Mouse (Mus musculus) hindbrain, embryonic 15.5 days (tissue): Measurements from ENCODE around the gene Ncoa1. TPM values are rescaled to one million over a fixed set of nuclear protein-coding genes. Genes with fewer than 3 reads are reported as not detected.

Experiments
- ATAC-seq: fragments of 200-750 bp; cut with Nextera tagmentation; 2 replicates; pipeline ENCODE4 v1.8.0; 2017; ENCODE audit warnings: low read depth, moderate number of reproducible peaks, moderate TSS enrichment; ENCODE audit not compliant: low FRiP score
- H3K27ac ChIP-seq: fragments of 300-500 bp; sonication (generic); replicated peaks from 2 replicates; pipeline ENCODE4 v1.5.1; 2015; ENCODE audit warnings: mild to moderate bottlenecking, inconsistent platforms
- H3K27me3 ChIP-seq: fragments of 300-500 bp; sonication (generic); 2 replicates; pipeline ENCODE4 v1.6.1; 2015; ENCODE audit warnings: control low read depth, inconsistent platforms
- H3K36me3 ChIP-seq: fragments of 300-500 bp; sonication (generic); 2 replicates; pipeline ENCODE4 v1.6.1; 2015; ENCODE audit warnings: control low read depth, inconsistent platforms
- H3K4me1 ChIP-seq: fragments of 300-500 bp; sonication (generic); replicated peaks from 2 replicates; pipeline ENCODE4 v1.6.1; 2015; ENCODE audit warnings: control low read depth, inconsistent platforms
- H3K4me2 ChIP-seq: fragments of 300-500 bp; sonication (generic); 2 replicates; pipeline ENCODE4 v1.6.1; 2015; ENCODE audit warnings: moderate library complexity, mild to moderate bottlenecking, inconsistent platforms
- H3K4me3 ChIP-seq: fragments of 300-500 bp; sonication (generic); 2 replicates; pipeline ENCODE4 v1.5.1; 2015; ENCODE audit warnings: mild to moderate bottlenecking, inconsistent platforms
- H3K9ac ChIP-seq: fragments of 300-500 bp; sonication (generic); 2 replicates; pipeline ENCODE4 v1.6.1; 2015; ENCODE audit warnings: inconsistent platforms
- H3K9me3 ChIP-seq: fragments of 300-500 bp; sonication (generic); 2 replicates; pipeline ENCODE4 v1.6.1; 2016; ENCODE audit warnings: control low read depth, inconsistent platforms
- WGBS: fragments of 180-500 bp; shearing (Covaris S2); methylation state at CpG from one replicate; pipeline ENCODE4 v1.1.7; 2015; 5-methylcytosine and 5-hydroxymethylcytosine counted together
- polyA plus RNA-seq: library from polyadenylated mRNA; unstranded; fragments of >200 nt; fragmentation: Nextera tagmentation; extraction: Ambion mirVana; gene quantifications from 2 replicates; pipeline ENCODE4 v1.2.1, GENCODE M21; 2015

Gene Ncoa1
- polyA plus RNA-seq, result 14.1 and 16.8 TPM in 2 replicates

DNA sequence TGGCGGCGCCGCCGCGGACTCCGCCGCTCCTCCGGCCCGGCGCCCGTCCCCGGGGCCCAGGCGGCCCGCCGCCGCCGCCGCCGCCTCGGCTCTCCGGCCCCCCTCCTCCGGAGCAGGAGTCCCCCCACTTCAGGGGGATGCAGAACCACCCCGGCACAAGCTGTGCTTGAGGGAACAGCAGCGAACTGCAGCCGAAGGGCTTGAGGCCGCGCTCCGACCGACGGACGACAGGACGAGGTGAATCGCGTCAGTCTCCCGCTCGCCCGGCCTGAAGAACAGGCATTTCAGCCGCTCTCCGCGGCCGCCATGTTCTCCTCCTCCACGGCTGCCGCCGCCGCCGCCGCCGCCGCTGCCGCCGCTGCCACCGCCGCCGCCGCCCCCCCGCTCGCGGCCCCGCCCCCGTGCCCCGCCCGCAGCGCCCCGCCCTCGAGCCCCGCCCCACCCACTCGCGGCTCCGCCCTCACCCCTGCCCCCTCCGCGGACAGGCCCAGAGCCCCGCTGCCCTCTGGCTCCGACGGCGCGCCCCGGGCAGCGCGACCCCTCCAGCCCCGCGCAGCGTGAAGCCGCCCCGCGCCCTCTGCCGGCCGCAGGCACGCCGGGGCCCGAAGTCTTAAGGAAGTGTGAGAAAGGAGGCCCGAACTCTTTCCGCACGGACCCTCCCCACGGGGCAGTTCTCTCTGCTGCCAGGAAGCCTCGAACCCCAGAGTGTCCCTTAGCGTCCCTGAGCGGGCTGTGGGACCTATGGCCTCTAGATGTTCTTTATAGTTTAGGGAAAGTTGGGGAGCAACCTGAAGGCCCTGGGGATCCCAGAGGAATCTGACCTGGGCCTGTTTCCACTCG, at the start of gene Ncoa1:
Gene Ncoa1, minus strand, starts transcription at position 351 of the 840 bp plus-strand sequence.
- Histone ChIP-seq H3K9ac (peak within 1 kb of the TSS; percentile 97), H3K4me3 (peak within 1 kb of the TSS; percentile 75), H3K9me3 (no peaks in the 10 kb centered on the region), H3K4me1 (peaks cover 31% of the 10 kb centered on the region), H3K36me3 (no peaks in the 10 kb centered on the region), H3K27me3 (no peaks in the 10 kb centered on the region), H3K4me2 (peak within 1 kb of the TSS; percentile 77), H3K27ac (peak within 1 kb of the TSS; percentile 97)
- peak; percentile 85 for ATAC-seq
- under 1% methylated on average over 53 of the region's 98 CpGs for WGBS

DNA sequence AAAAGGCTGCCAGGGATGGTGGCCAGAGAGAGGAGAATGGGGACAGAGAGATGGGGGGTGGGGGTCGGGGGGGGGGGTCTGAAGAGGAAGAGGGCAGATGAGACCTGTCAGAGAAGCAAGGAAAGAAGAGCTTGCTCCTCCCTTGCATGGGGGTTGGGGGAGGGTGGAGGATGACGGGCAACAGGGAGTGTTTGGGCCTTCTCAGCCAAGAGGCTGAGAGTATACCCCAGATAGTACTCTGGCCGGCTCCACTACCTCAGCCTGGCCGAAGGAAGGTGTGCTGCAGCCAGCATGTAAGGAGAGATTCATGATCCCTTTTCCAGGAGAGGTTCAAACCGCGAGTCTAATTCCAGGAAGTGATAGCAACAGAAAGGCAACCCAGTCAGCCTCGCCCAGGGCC, 47.6 kb upstream of the Ncoa1 start:
- 32% methylated on average over 7 of the region's 7 CpGs for WGBS
- Histone ChIP-seq H3K4me3 (no peak overlapping the region), H3K27ac (peak overlapping the region; percentile 70), H3K9ac (no peak overlapping the region), H3K9me3 (no peaks in the 10 kb centered on the region), H3K4me1 (peaks cover 32% of the 10 kb centered on the region), H3K27me3 (no peaks in the 10 kb centered on the region), H3K4me2 (peak overlapping the region; percentile 29; the same call in 1 of the 2 replicates), H3K36me3 (no peaks in the 10 kb centered on the region)
- ATAC-seq, result peak; percentile 46; the same call in 1 of the 2 replicates

DNA sequence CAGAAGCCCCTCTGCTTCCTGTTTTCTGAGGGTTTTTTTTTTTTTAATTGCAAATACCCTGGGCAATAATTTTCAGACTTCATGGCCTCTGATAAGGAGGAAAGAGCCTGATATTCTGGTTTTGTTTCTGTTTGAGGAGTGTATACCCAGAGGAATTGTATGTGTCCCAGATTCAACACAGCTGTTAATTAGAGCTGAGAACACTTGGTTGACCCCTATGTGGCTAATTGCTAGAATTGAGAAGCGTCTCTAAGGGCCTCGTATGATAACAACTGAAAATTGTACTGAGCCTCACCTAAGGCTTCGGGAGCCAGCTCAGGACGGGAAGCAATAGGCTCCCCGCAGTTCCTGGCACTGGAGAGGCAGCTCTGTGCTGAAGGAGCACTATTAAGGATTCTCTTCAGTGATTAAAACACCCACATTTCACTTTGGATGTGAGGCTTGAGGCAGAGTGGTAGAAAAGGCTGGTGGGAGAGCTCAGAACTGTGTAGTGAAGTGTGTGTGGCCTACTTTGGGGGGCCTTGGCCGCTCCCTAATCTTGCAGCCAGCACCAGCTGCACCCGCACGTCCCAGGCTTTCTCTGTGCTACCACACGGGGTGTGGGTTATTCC, 46.8 kb upstream of the Ncoa1 start:
- WGBS, result 9% methylated on average over 9 of the region's 9 CpGs
- no peak overlapping the region for H3K4me3 ChIP-seq
- H3K27ac ChIP-seq, result peak overlapping the region; percentile 70
- H3K9me3 ChIP-seq, result no peaks in the 10 kb centered on the region
- ATAC-seq, result peak; percentile 83
- H3K9ac ChIP-seq, result no peak overlapping the region
- H3K4me1 ChIP-seq, result peaks cover 32% of the 10 kb centered on the region
- H3K36me3 ChIP-seq, result no peaks in the 10 kb centered on the region
- H3K27me3 ChIP-seq, result no peaks in the 10 kb centered on the region
- H3K4me2 ChIP-seq, result peak overlapping the region; percentile 29

DNA sequence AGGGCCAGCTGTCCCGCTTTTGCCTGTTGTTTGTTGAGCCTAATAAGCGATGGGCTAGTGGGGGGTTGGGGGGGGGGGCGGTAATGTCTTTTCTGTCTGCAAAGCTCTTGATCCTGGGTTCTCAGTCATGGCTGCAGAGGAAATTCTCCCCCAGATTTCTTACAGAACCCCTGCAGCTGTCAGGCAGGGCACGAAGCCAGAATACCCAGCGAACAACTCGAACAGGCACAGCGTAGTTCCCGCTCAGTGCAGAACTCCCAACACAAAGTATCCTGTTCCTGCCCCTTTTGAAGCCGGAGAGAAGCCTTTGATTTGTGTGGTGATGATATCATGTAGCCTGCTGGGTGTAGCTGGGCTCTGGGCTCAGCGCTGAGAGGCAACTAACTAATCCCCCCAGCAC, 46.2 kb upstream of the Ncoa1 start:
- ATAC-seq, result peak; percentile 77
- 2% methylated on average over 10 of the region's 10 CpGs for WGBS
- Histone ChIP-seq H3K4me3 (no peak overlapping the region), H3K9me3 (no peaks in the 10 kb centered on the region), H3K27me3 (no peaks in the 10 kb centered on the region), H3K9ac (no peak overlapping the region), H3K27ac (peak overlapping the region; percentile 70), H3K4me2 (peak overlapping the region; percentile 29), H3K4me1 (peaks cover 32% of the 10 kb centered on the region), H3K36me3 (no peaks in the 10 kb centered on the region)

DNA sequence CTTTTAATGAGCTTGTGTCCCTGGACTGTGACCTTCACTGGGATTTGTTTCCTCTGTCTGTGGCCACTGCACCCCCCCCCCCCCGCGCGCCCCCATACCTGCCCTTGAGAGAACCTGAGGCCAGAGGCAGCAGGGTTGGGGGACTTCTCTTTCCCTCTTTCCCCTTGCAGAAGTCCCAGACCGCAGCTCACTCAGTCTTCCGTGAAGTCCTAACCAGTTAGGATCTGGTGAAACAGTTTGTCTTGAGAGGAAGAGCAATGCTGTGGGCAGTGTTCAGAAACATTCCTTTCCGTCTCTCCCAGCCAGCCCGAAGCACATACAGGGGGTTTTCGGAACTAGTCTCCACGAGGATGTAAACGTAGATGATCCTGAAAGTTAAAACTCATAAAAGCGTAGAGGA, 42.0 kb upstream of the Ncoa1 start:
- Histone ChIP-seq H3K4me3 (no peak overlapping the region), H3K4me1 (peaks cover 17% of the 10 kb centered on the region), H3K9ac (no peak overlapping the region), H3K4me2 (no peak overlapping the region), H3K9me3 (no peaks in the 10 kb centered on the region), H3K36me3 (no peaks in the 10 kb centered on the region), H3K27ac (no peak overlapping the region), H3K27me3 (no peaks in the 10 kb centered on the region)
- 87% methylated on average over 11 of the region's 11 CpGs for whole genome bisulfite sequencing
- no peak for ATAC-seq

DNA sequence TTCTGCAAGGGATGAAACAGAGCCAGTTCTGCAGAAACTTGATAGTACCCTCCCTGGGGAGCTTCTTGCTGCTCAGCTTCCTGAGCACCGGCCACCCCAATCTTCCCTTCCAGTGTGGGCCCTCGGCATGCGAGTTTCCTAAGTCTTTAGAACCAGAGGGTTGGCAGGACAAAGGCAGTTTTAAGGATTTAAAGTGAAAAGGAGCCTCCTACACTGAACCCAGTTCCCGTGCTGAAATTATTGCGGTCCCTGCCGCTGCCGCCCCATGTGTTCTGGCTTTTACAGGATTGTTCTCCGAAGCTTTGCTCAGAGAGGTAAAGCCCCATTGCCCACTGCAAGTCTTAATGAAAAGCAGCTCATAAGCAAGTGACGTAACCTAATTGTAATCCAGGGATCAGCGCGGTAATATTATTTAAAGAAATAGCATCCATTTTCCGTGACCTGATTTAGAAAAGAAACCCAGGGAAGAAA, 32.6 kb upstream of the Ncoa1 start:
- peak; percentile 42; the same call in 1 of the 2 replicates for ATAC-seq
- H3K27ac ChIP-seq, result peak overlapping the region; percentile 53
- no peaks in the 10 kb centered on the region for H3K9me3 ChIP-seq
- 50% methylated on average over 12 of the region's 12 CpGs for WGBS
- H3K27me3 ChIP-seq, result no peaks in the 10 kb centered on the region
- H3K9ac ChIP-seq, result no peak overlapping the region
- H3K4me2 ChIP-seq, result peak overlapping the region; percentile 44
- H3K4me3 ChIP-seq, result peak overlapping the region; percentile 13; the same call in 1 of the 2 replicates
- H3K36me3 ChIP-seq, result no peaks in the 10 kb centered on the region
- peaks cover 5% of the 10 kb centered on the region; the same call in 1 of the 2 replicates for H3K4me1 ChIP-seq

DNA sequence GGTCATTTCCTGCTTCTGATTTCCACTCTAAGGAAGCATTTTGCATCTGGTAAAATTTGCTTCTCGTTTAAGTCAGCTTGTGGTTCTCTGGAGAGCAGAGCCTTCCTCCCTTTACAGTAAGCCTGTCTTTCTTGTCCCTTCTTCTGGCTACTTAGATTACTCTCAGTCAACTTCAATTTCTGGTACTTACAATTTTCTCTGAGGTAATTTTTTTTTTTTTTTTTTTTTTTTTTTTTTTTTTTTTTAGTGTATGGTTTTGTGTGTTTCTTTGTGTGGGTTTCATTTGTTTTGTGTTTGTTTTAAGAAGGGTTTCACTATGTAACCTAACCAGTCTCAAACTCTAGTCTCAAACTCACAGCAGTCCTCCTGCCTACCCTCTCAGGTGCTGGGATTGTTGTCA, 31.2 kb upstream of the Ncoa1 start:
- no peak overlapping the region for H3K4me2 ChIP-seq
- H3K27ac ChIP-seq, result no peak overlapping the region
- H3K9ac ChIP-seq, result no peak overlapping the region
- no peaks in the 10 kb centered on the region for H3K27me3 ChIP-seq
- no peaks in the 10 kb centered on the region for H3K36me3 ChIP-seq
- H3K9me3 ChIP-seq, result no peaks in the 10 kb centered on the region
- 54% methylated on average over 1 of the region's 1 CpGs for WGBS
- peaks cover 9% of the 10 kb centered on the region for H3K4me1 ChIP-seq
- no peak for ATAC-seq
- H3K4me3 ChIP-seq, result no peak overlapping the region

DNA sequence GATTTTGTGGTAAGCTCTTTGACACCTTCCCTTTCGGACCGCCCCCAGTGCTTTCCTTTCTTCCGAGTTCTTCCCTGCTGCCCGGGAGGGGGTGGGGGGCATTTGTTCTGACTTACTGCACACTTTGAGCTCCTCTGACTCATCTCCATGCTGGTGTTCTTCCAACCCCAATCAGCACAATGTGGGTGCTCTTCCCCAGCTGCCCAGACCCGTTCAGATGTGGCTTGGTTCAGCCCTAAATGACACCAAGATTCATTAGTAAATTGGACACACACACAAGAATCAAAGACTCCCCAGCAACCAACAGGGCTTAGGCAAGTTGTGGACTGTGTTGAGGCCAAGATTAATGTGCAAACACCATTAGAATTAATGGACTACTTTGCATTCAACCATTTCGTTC, 30.5 kb upstream of the Ncoa1 start:
- H3K9me3 ChIP-seq, result no peaks in the 10 kb centered on the region
- peak; percentile 75 for ATAC-seq
- H3K27me3 ChIP-seq, result no peaks in the 10 kb centered on the region
- peaks cover 9% of the 10 kb centered on the region for H3K4me1 ChIP-seq
- 16% methylated on average over 6 of the region's 6 CpGs for WGBS
- H3K4me3 ChIP-seq, result no peak overlapping the region
- H3K36me3 ChIP-seq, result no peaks in the 10 kb centered on the region
- H3K9ac ChIP-seq, result no peak overlapping the region
- H3K27ac ChIP-seq, result peak overlapping the region; percentile 35
- no peak overlapping the region for H3K4me2 ChIP-seq

DNA sequence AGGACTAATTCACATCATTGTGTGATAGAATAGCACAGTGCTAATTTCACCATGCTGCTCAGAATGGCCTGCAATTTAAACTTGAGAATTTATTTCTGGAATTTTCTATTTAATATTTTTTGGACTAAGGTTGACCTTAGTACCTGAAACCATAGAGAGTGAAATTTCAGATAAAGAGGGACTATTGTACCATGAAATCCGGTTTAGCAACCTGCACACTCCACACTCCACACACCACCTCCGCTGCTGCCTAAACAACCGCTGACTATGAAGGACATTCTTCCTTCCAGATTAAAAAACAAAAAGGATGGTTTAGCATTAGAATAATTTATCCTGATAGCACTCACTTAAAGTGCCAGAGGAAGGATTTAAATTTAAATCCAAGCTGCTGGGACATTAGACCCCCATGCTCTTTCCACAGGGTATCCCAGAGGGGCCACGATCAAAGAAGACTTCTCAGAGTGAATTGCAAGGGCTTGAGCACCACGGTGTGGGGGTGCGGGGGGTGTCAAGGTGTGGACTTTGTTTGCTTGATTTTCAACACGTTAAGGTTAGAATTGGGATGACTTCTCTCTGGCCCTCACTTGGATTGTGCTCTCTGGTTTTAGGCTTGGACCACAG, 29.9 kb upstream of the Ncoa1 start:
- Histone ChIP-seq H3K36me3 (no peaks in the 10 kb centered on the region), H3K4me1 (peaks cover 9% of the 10 kb centered on the region), H3K27me3 (no peaks in the 10 kb centered on the region), H3K27ac (peak overlapping the region; percentile 35), H3K9me3 (no peaks in the 10 kb centered on the region), H3K9ac (no peak overlapping the region), H3K4me3 (no peak overlapping the region), H3K4me2 (no peak overlapping the region)
- ATAC-seq, result 0 out of 2 replicates have a peak, but pooled peaks have one; percentile 17
- 35% methylated on average over 7 of the region's 7 CpGs for WGBS

DNA sequence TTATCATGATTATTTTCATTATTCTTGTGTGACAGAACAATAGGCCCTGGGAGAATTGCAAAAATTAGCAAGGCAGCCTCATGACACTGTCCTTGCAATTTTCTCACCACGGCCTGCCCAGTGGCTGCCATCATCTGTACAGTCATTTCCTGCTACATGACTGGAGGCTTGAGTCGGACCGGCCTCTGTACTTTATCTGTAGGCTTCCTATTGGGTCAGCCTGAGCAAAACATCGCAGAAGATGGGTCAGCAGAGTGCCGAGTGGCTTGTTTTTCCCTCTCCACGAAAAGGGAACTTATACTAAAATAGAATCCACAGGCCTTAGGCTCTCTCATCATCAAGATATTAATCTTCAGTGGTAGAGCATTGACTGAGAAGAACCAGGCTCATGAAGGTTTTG, 28.3 kb upstream of the Ncoa1 start:
- no peaks in the 10 kb centered on the region for H3K36me3 ChIP-seq

DNA sequence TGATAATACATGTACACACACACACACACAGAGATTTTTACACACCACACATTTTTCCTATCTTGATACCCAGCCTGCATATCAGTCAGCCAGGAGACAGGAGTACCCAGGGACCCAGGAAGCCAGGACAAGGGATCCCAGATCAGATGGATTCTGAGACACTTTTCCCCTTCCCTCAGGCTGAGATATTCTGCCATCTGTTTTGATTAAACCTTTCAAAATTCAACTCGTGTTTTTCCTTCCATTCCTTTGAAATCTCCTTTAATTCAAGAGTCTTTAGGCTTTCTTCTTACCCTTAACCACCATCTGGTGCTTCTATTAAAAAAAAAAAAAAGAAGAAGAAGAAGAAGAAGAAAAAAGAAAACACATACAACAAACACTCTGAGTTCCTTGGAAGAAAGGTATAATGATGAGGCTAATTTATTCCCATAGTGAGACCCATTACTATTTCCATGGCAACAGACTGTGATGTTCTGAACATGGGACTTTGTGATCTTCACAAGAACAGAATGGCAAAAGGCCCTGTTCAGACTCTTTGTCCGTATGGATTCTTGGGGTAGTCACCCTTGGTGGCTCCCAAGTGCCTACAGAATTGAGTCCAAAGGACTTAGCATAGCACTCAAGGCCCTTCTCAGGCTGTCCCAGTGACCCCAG, 26.8 kb upstream of the Ncoa1 start:
- Histone ChIP-seq H3K36me3 (no peaks in the 10 kb centered on the region), H3K9ac (no peak overlapping the region), H3K4me2 (no peak overlapping the region), H3K27ac (0 out of 2 replicates have a peak overlapping the region, but pooled peaks have one; percentile 48), H3K9me3 (no peaks in the 10 kb centered on the region), H3K4me1 (peaks cover 9% of the 10 kb centered on the region), H3K4me3 (no peak overlapping the region), H3K27me3 (no peaks in the 10 kb centered on the region)
- ATAC-seq, result 0 out of 2 replicates have a peak, but pooled peaks have one; percentile 16
- 23% methylated on average over 2 of the region's 2 CpGs for WGBS

More for the DNA sequence above, 28.3 kb upstream of the Ncoa1 start:
- Histone ChIP-seq H3K27ac (no peak overlapping the region), H3K9ac (no peak overlapping the region), H3K4me1 (peaks cover 9% of the 10 kb centered on the region), H3K9me3 (no peaks in the 10 kb centered on the region), H3K4me2 (no peak overlapping the region), H3K4me3 (no peak overlapping the region), H3K27me3 (no peaks in the 10 kb centered on the region)
- ATAC-seq, result no peak
- WGBS, result 76% methylated on average over 6 of the region's 6 CpGs
